Mouse (Mus musculus) cerebellum, adult 2 months (tissue): ENCODE data around the gene Pnkp. TPM values are rescaled to one million over a fixed set of nuclear protein-coding genes. Genes with fewer than 3 reads are reported as not detected.

Experiments used
- DNase-seq, 2 experiments: peaks; one replicate each; pipeline ENCODE4 v3.0.0; 2021
- H3K27ac ChIP-seq: fragments of 200-500 bp; 2 replicates; pipeline ENCODE4 v1.5.1; 2012; ENCODE audit warnings: low read length, control low read depth, inconsistent platforms; ENCODE audit not compliant: insufficient read depth
- H3K27me3 ChIP-seq: fragments of 200-500 bp; 2 replicates; pipeline ENCODE4 v1.6.1; 2012; ENCODE audit warnings: inconsistent platforms, mild to moderate bottlenecking, low read length, moderate library complexity; ENCODE audit not compliant: control insufficient read depth, insufficient read depth
- H3K4me1 ChIP-seq: fragments of 200-500 bp; 2 replicates; pipeline ENCODE4 v1.6.1; 2011; ENCODE audit warnings: low read length; ENCODE audit not compliant: control insufficient read depth, insufficient read depth
- H3K4me3 ChIP-seq: fragments of 200-500 bp; replicated peaks from 2 replicates; pipeline ENCODE3; 2011; ENCODE audit warnings: mild to moderate bottlenecking, low read depth, low read length, control low read depth; ENCODE audit not compliant: insufficient read depth
- CTCF ChIP-seq: fragments of 200-500 bp; IDR thresholded peaks from 2 replicates; pipeline ENCODE4 v1.5.1; 2011; ENCODE audit warnings: low read depth, mild to moderate bottlenecking, control low read depth, low read length, moderate library complexity, borderline replicate concordance; ENCODE audit not compliant: insufficient read depth
- POLR2A ChIP-seq: fragments of 200-500 bp; IDR thresholded peaks from 2 replicates; pipeline ENCODE4 v1.6.1; 2011; ENCODE audit warnings: low read length, control low read depth, borderline replicate concordance; ENCODE audit not compliant: insufficient read depth
- WGBS: fragments of 180-500 bp; shearing (Covaris S2); methylation state at CpG from one replicate; pipeline ENCODE4 v1.1.7; 2018; 5-methylcytosine and 5-hydroxymethylcytosine counted together
- polyA plus RNA-seq: library from polyadenylated mRNA; depleted of rRNA; stranded (reverse); fragments of >200 nt; gene quantifications from 2 replicates; pipeline ENCODE4 v1.2.3, GENCODE M21; 2012

Pnkp gene
- polyA plus RNA-seq, 1 experiment: 38.3 TPM

DNA sequence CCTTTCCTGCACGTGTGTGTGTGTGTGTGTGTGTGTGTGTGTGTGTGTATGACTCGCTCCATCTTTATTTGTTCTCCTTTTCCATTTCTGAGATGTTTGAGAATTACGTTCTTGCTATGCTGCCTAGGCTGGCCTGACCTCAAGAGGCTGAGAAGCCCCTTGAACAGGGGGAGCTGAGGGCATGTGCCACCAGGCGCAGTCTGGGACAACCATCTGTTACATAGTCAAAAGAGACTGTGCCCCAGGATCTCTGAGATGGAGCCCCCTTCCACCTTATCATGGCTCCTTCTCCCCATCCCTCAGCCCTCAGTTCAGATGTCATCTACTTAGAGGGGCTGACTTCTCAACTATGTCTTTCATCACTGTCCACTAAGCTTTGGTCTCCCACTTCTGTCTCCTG is 42.5 kb upstream of the Pnkp start:
- no peak overlapping the region for H3K27ac ChIP-seq
- no peak for DNase-seq
- no peak for TF ChIP-seq POLR2A
- no peak overlapping the region for H3K4me3 ChIP-seq
- 89% methylated on average over 4 of the region's 4 CpGs for WGBS
- H3K27me3 ChIP-seq: no peaks in the 10 kb centered on the region
- H3K4me1 ChIP-seq: peaks cover 8% of the 10 kb centered on the region

DNA sequence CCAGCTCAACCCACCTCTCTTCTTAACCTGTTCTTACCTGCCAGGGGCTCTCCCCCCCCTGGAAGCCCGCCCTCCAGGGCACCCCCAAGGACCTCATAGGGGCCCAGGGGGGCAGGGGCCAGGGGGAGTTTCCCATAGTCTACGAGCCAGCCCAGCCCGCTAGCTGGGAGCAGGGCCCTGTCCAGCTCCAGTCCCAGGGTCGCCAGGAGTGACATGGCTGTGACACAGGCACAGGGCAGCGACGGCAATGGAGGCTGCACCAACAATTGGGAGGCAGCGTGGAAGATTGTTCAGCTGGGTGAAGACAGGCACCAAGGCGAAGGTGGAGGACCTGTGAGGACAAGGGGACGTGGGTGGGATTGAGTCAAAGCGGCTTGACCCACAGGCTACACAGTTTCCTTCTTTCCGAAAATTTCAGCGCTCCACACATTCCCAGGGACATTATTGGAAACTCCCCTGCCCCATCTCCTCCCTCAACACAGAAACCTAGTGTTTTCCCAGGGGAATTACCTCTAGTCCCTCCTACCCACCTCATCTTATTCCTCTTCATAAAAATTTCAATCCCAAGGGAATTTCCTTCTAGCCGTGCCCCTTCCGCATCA is 41.9 kb upstream of the Pnkp start:
- DNase-seq: peak; percentile 34 to 41
- no peak overlapping the region for H3K27ac ChIP-seq

GRCm38 (mm10) chr7:44815721-44816469 is 41.0 kb upstream of the Pnkp start, which contains the start of the genes Nup62 and Il4i1:
TSS of gene Nup62 (plus strand) at chr7:44816088.
TSS of gene Il4i1 (plus strand) at chr7:44816387.
- peak; percentile 98 for DNase-seq
- TF ChIP-seq CTCF (no peak), POLR2A (peak; percentile 51; the same call in 1 of the 2 replicates)
- H3K4me1 ChIP-seq: peaks cover 14% of the 10 kb centered on the region
- no peaks in the 10 kb centered on the region for H3K27me3 ChIP-seq
- peak within 1 kb of the TSS; percentile 79 for H3K27ac ChIP-seq
- peak within 1 kb of the TSS; percentile 83 for H3K4me3 ChIP-seq
- WGBS: under 1% methylated on average over 62 of the region's 62 CpGs

More for the DNA sequence above, 41.9 kb upstream of the Pnkp start:
- Histone ChIP-seq H3K4me3 (peak overlapping the region; percentile 83), H3K27me3 (no peaks in the 10 kb centered on the region), H3K4me1 (peaks cover 13% of the 10 kb centered on the region)
- TF ChIP-seq CTCF (no peak), POLR2A (no peak)
- WGBS: 24% methylated on average over 14 of the region's 14 CpGs

DNA sequence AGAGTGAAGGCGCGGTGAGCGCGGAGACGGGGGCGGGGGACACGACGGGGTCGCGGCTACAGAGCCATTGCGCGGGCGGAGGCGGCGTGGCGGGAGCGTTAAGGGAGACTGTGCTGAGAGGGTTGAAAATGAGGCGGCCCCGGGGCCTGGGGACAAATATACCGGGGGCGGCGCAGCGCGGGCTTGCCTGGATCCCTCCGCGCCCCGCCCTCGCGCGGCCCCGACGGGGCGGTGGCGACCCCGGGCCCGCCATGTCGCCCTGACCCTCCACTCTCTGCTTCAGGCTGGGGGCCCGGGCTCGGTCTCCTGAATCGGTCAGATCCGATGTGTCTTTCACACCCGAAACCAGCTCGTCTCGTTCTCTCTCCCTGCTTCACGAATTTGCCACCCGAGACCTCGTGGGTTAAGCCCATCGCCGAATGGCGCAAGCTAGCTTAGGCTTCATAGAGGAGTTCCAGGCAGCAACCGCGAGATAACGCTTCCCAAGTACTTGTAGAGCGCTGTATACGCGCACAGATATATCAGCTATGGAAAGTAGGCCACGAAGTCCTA is 40.4 kb upstream of the Pnkp start, which contains the start of gene Atf5:
Gene Atf5, minus strand, starts transcription at position 189 of the 552 bp plus-strand sequence.
- TF ChIP-seq POLR2A (no peak), CTCF (no peak)
- under 1% methylated on average over 57 of the region's 57 CpGs for WGBS
- Histone ChIP-seq H3K27me3 (no peaks in the 10 kb centered on the region), H3K4me1 (peaks cover 14% of the 10 kb centered on the region), H3K27ac (peak within 1 kb of the TSS; percentile 79), H3K4me3 (peak within 1 kb of the TSS; percentile 83)
- DNase-seq: no peak

DNA sequence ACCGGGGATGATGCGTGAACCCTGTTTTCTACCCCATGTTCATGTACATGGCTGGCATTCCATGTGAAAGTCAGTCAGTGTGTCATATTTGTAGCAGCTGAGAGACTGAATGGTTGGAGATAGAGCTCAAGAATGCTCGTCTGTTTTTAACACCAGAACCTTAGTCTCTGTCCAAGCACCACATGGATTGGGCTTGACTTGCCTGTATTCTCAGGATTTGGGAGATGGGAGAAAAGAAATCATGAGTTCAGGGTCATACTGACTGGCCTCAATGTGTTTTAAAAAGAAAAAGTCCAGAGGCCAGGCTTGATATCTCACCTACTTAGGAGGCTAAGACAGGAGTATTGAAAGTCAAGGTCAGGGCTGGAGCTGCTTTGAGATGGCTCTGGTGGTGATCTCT is 39.5 kb upstream of the Pnkp start:
- no peaks in the 10 kb centered on the region for H3K27me3 ChIP-seq
- peaks cover 14% of the 10 kb centered on the region for H3K4me1 ChIP-seq
- H3K27ac ChIP-seq: peak overlapping the region; percentile 7; the same call in 1 of the 2 replicates
- no peak for DNase-seq
- WGBS: 10% methylated on average over 3 of the region's 3 CpGs
- H3K4me3 ChIP-seq: peak overlapping the region; percentile 83
- no peak for TF ChIP-seq POLR2A

DNA sequence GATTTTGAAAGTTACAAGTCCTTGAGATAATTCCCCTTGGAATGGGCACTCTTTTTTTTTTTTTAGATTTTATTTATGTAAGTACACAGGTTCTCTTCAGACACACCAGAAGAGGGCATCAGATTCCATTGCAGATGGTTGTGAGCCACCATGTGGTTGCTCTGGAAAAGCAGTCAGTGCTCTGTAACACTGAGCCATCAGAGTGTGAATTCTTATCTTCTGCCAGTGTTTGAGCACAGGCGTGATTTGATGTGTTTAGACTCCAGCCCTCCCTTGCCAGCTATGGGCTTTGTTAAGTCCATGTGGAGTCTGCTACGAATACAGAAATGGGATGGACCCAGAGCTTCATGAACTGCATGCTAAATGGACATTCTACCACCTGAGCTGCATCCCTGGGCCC is 38.8 kb upstream of the Pnkp start:
- peak; percentile 18 to 33 for DNase-seq
- Histone ChIP-seq H3K4me3 (no peak overlapping the region), H3K27ac (no peak overlapping the region), H3K4me1 (peaks cover 14% of the 10 kb centered on the region), H3K27me3 (no peaks in the 10 kb centered on the region)
- WGBS: 7% methylated on average over 2 of the region's 2 CpGs
- TF ChIP-seq CTCF (peak; percentile 28; the same call in 1 of the 2 replicates), POLR2A (no peak)

- Histone ChIP-seq H3K27ac (peak overlapping the region; percentile 55), H3K4me3 (peak overlapping the region; percentile 34), H3K4me1 (peaks cover 14% of the 10 kb centered on the region), H3K27me3 (no peaks in the 10 kb centered on the region)
- no peak for TF ChIP-seq POLR2A
- no peak for TF ChIP-seq CTCF
- peak; percentile 49 to 54 for DNase-seq
- 10% methylated on average over 6 of the region's 6 CpGs for WGBS
These were observed 38.1 kb upstream of the Pnkp start for GRCm38 (mm10) chr7:44818751-44819235.

GRCm38 (mm10) chr7:44819391-44819790 is 37.5 kb upstream of the Pnkp start:
- H3K27me3 ChIP-seq: no peaks in the 10 kb centered on the region
- peaks cover 14% of the 10 kb centered on the region for H3K4me1 ChIP-seq
- no peak overlapping the region for H3K4me3 ChIP-seq
- no peak for DNase-seq
- 64% methylated on average over 2 of the region's 2 CpGs for WGBS
- no peak for TF ChIP-seq POLR2A
- TF ChIP-seq CTCF: no peak
- H3K27ac ChIP-seq: 0 out of 2 replicates have a peak overlapping the region, but pooled peaks have one; percentile 55
